Mouse (Mus musculus): ENCODE measurements around the gene Lias. TPM values are rescaled to one million over a fixed set of nuclear protein-coding genes. Genes with fewer than 3 reads are reported as not detected.

Gene Lias
- polyA plus RNA-seq (2012; rRNA removed): 8.3 and 8.7 TPM in 2 replicates

GRCm38 (mm10) chr5:65390648-65391644, at the start of gene Lias, which contains the start of gene Rpl9:
TSS of gene Lias (plus strand) at chr5:65391497.
TSS of gene Rpl9 (minus strand) at chr5:65391444.

GRCm38 (mm10) chr5:65348168-65348567, 43.1 kb upstream of the Lias start, which contains the start of gene Klb:
TSS of gene Klb (plus strand) at chr5:65348314.

GRCm38 (mm10) chr5:65435806-65436561, 44.7 kb downstream of the Lias start, which contains the start of gene Ugdh:
TSS of gene Ugdh (minus strand) at chr5:65435949.

Other genes starting within 250 kb of the Lias start
- gene Wdr19, start 191.8 kb upstream of the Lias start, polyA plus RNA-seq (2012; rRNA removed): 1.7 and 2.2 TPM in 2 replicates
- gene Rfc1, start 55.8 kb upstream of the Lias start, polyA plus RNA-seq (2012; rRNA removed): 5.0 and 7.2 TPM in 2 replicates
- 4.3 and 5.0 TPM in 2 replicates for gene Klb, start 43.2 kb upstream of the Lias start, polyA plus RNA-seq (2012; rRNA removed)
- 161 and 188 TPM in 2 replicates for gene Rpl9, start 53 bp upstream of the Lias start, polyA plus RNA-seq (2012; rRNA removed)
- gene Ugdh, start 44.5 kb downstream of the Lias start, polyA plus RNA-seq (2012; rRNA removed): 52.6 and 60.8 TPM in 2 replicates
- not detected in 2 replicates for gene Gm43552, start 101.3 kb downstream of the Lias start, polyA plus RNA-seq (2012; rRNA removed)
- 197 and 238 TPM in 2 replicates for gene Smim14, start 145.7 kb downstream of the Lias start, polyA plus RNA-seq (2012; rRNA removed)
- 8.6 and 10.8 TPM in 2 replicates for gene Ube2k, start 145.7 kb downstream of the Lias start, polyA plus RNA-seq (2012; rRNA removed)